Mouse (Mus musculus): ENCODE measurements around the gene Sipa1.

Gene Sipa1

GRCm38 (mm10) chr19:5607705-5608410, 55.6 kb downstream of the Sipa1 start:
- DNase-seq (ENCODE audit: low spot score in 2 of 2) = no peak

GRCm38 (mm10) chr19:5606196-5606595, 57.3 kb downstream of the Sipa1 start:
- DNase-seq (ENCODE audit: low spot score in 2 of 2) = no peak

GRCm38 (mm10) chr19:5605126-5605525, 58.4 kb downstream of the Sipa1 start:
- DNase-seq (ENCODE audit: low spot score in 2 of 2) = no peak

GRCm38 (mm10) chr19:5603664-5604063, 59.8 kb downstream of the Sipa1 start:
- DNase-seq (ENCODE audit: low spot score in 2 of 2) = no peak

GRCm38 (mm10) chr19:5601752-5602541, 61.6 kb downstream of the Sipa1 start, which contains the start of gene Rnaseh2c:
Gene Rnaseh2c (plus strand): TSS chr19:5601873.
- peak; percentile 81 to 82 for DNase-seq (ENCODE audit: low spot score in 2 of 2)
